Mouse (Mus musculus): Measurements from ENCODE around the gene Inip. TPM values are rescaled to one million over a fixed set of nuclear protein-coding genes. Genes with fewer than 3 reads are reported as not detected.

The Inip gene
- total RNA-seq, 2 experiments from 2014 or later, result 22.3 to 22.4 TPM

- intact Hi-C loops (cut with DNase I), result loop anchor here (5.0 kb wide), 2 partner anchors 166 to 401 kb away; no protein-coding TSS in a partner anchor
- peak; percentile 96 for DNase-seq
Observed at GRCm38 (mm10) chr4:59783685-59784279, 17.6 kb downstream of the Inip start.

- DNase-seq, result no peak
- intact Hi-C loops (cut with DNase I), result loop anchor here (5.0 kb wide), 2 partner anchors 166 to 401 kb away; no protein-coding TSS in a partner anchor
Observed at GRCm38 (mm10) chr4:59782853-59783684, 18.3 kb downstream of the Inip start.

GRCm38 (mm10) chr4:59780568-59780967, 20.8 kb downstream of the Inip start:
- no peak for DNase-seq
- intact Hi-C loops (cut with DNase I), result loop anchor here (5.0 kb wide), 2 partner anchors 163 to 398 kb away; no protein-coding TSS in a partner anchor

GRCm38 (mm10) chr4:59777828-59778227, 23.6 kb downstream of the Inip start:
- intact Hi-C loops (cut with DNase I), result loop anchor here (10.0 kb wide), 1 partner anchor 413 kb away; no protein-coding TSS in a partner anchor
- no peak for DNase-seq

GRCm38 (mm10) chr4:59772171-59772879, 29.1 kb downstream of the Inip start:
- DNase-seq, result no peak
- intact Hi-C loops (cut with DNase I), result loop anchor here (10.0 kb wide), 1 partner anchor 408 kb away; no protein-coding TSS in a partner anchor

GRCm38 (mm10) chr4:59767717-59768116, 33.7 kb downstream of the Inip start:
- no peak for DNase-seq
- intact Hi-C loops (cut with DNase I), result no loop called here

GRCm38 (mm10) chr4:59765385-59766005, 35.9 kb downstream of the Inip start:
- intact Hi-C loops (cut with DNase I), result no loop called here
- DNase-seq, result no peak

GRCm38 (mm10) chr4:59764950-59765349, 36.4 kb downstream of the Inip start:
- DNase-seq, result no peak
- intact Hi-C loops (cut with DNase I), result no loop called here

- intact Hi-C loops (cut with DNase I), result no loop called here
- DNase-seq, result no peak
Observed at GRCm38 (mm10) chr4:59761365-59761729, 40.0 kb downstream of the Inip start.

- peak; percentile 32 for DNase-seq
- intact Hi-C loops (cut with DNase I), result no loop called here
Observed at GRCm38 (mm10) chr4:59760636-59761364, 40.6 kb downstream of the Inip start.

- intact Hi-C loops (cut with DNase I), result no loop called here
- DNase-seq, result no peak
Observed at GRCm38 (mm10) chr4:59760016-59760415, 41.4 kb downstream of the Inip start.

- intact Hi-C loops (cut with DNase I), result loop anchor here (10.0 kb wide), 1 partner anchor 133 kb away; the partner anchor contains the start of gene E130308A19Rik
- no peak for DNase-seq
Observed at GRCm38 (mm10) chr4:59757452-59758435, 43.6 kb downstream of the Inip start.

- intact Hi-C loops (cut with DNase I), result loop anchor here (10.0 kb wide), 1 partner anchor 132 kb away; the partner anchor contains the start of gene E130308A19Rik
Observed at GRCm38 (mm10) chr4:59756332-59757082, 44.9 kb downstream of the Inip start.

GRCm38 (mm10) chr4:59753491-59754140, 47.8 kb downstream of the Inip start:
- intact Hi-C loops (cut with DNase I), result loop anchor here (10.0 kb wide), 1 partner anchor 129 kb away; the partner anchor contains the start of gene E130308A19Rik
- no peak for DNase-seq

More at GRCm38 (mm10) chr4:59756332-59757082, 44.9 kb downstream of the Inip start:
- peak; percentile 87 for DNase-seq

- DNase-seq, result no peak
- intact Hi-C loops (cut with DNase I), result no loop called here
Observed at GRCm38 (mm10) chr4:59739882-59740281, 61.5 kb downstream of the Inip start.

GRCm38 (mm10) chr4:59739321-59739720, 62.1 kb downstream of the Inip start:
- intact Hi-C loops (cut with DNase I), result no loop called here
- no peak for DNase-seq

- intact Hi-C loops (cut with DNase I), result no loop called here
- DNase-seq, result no peak
Observed at GRCm38 (mm10) chr4:59731544-59731943, 69.8 kb downstream of the Inip start.
